Mouse (Mus musculus) forebrain, embryonic 15.5 days (tissue): ENCODE results near the gene Tmem132e. TPM values are rescaled to one million over a fixed set of nuclear protein-coding genes. Genes with fewer than 3 reads are reported as not detected.

Experiments used
- ATAC-seq: fragments of 200-750 bp; cut with Nextera tagmentation; replicated peaks from 2 replicates; pipeline ENCODE4 v1.8.0; 2017; ENCODE audit warnings: mild to moderate bottlenecking, moderate TSS enrichment, moderate library complexity
- H3K27ac ChIP-seq: fragments of 300-500 bp; sonication (generic); replicated peaks from 2 replicates; pipeline ENCODE4 v1.5.1; 2015; ENCODE audit warnings: mild to moderate bottlenecking, inconsistent platforms
- H3K27me3 ChIP-seq: fragments of 300-500 bp; sonication (generic); 2 replicates; pipeline ENCODE4 v1.6.1; 2015; ENCODE audit warnings: inconsistent platforms
- H3K36me3 ChIP-seq: fragments of 300-500 bp; sonication (generic); 2 replicates; pipeline ENCODE4 v1.6.1; 2015; ENCODE audit warnings: mild to moderate bottlenecking, inconsistent platforms
- H3K4me1 ChIP-seq: fragments of 300-500 bp; sonication (generic); 2 replicates; pipeline ENCODE4 v1.6.1; 2015; ENCODE audit warnings: inconsistent platforms
- H3K4me2 ChIP-seq: fragments of 300-500 bp; sonication (generic); replicated peaks from 2 replicates; pipeline ENCODE4 v1.6.1; 2015; ENCODE audit warnings: mild to moderate bottlenecking, inconsistent platforms
- H3K4me3 ChIP-seq: fragments of 300-500 bp; sonication (generic); 2 replicates; pipeline ENCODE4 v1.5.1; 2015; ENCODE audit warnings: mild to moderate bottlenecking, inconsistent platforms
- H3K9ac ChIP-seq: fragments of 300-500 bp; sonication (generic); replicated peaks from 2 replicates; pipeline ENCODE4 v1.6.1; 2015; ENCODE audit warnings: mild to moderate bottlenecking, inconsistent platforms
- H3K9me3 ChIP-seq: fragments of 300-500 bp; sonication (generic); 2 replicates; pipeline ENCODE4 v1.6.1; 2016; ENCODE audit warnings: inconsistent platforms
- WGBS: fragments of 180-500 bp; shearing (Covaris S2); methylation state at CpG from one replicate; pipeline ENCODE4 v1.1.7; 2015; ENCODE audit warnings: mixed read lengths; 5-methylcytosine and 5-hydroxymethylcytosine counted together
- polyA plus RNA-seq: library from polyadenylated mRNA; unstranded; fragments of >200 nt; fragmentation: Nextera tagmentation; extraction: Ambion mirVana; gene quantifications from 2 replicates; pipeline ENCODE4 v1.2.1, GENCODE M21; 2015

The Tmem132e gene
- polyA plus RNA-seq, 1 experiment from 2014 or later, result 1.0 TPM

DNA sequence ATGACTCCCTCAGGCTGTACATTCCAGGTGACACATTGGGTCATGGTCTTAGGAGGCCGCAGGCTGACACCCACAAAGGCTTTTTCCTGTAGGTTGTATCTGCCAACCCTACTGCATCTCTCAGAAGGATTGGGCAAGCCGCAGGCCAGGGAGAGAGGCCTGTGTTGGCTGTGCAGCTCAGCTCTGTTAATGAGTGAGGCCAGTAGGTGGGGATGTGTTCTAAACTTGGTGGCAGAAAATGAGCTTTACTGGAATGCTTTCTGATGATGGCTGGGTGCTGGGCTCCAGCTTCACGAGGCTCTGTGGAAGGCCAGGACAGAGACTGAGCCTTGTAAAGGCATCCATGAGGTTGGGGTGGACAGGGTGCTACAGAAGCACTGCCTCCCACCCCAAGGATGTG is 3.6 kb downstream of the Tmem132e start:
- Histone ChIP-seq H3K27ac (no peak overlapping the region), H3K27me3 (peaks cover 32% of the 10 kb centered on the region)
- WGBS, result 55% methylated on average over 3 of the region's 3 CpGs

DNA sequence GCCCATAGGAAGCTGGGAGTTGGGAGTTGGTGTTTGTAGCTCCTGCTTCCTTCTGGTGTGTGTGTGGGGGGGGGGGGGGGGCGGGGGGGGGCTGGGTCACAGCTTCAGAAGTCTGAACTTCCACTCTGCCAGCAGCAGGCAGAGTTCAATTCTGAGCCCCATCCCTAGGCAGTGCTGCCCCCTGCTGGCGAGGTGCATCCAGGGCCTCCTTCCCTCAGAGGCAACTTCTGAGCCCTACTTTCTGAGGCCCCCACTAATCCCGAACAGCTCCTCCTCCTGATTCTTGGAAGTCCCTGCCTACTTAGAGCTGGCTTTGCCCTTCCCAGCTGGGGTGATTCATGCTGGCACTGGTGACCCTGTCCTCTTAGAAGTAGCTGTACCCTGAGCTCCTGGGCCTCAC is 10.9 kb downstream of the Tmem132e start:
- Histone ChIP-seq H3K9me3 (no peaks in the 10 kb centered on the region), H3K4me2 (no peak overlapping the region), H3K9ac (no peak overlapping the region), H3K4me3 (no peak overlapping the region), H3K4me1 (no peaks in the 10 kb centered on the region), H3K36me3 (no peaks in the 10 kb centered on the region), H3K27me3 (no peaks in the 10 kb centered on the region), H3K27ac (no peak overlapping the region)
- ATAC-seq, result no peak
- WGBS, result 13% methylated on average over 3 of the region's 3 CpGs

More for the DNA sequence above, 3.6 kb downstream of the Tmem132e start:
- no peak overlapping the region for H3K9ac ChIP-seq
- no peak overlapping the region for H3K4me3 ChIP-seq
- H3K4me1 ChIP-seq, result peaks cover 29% of the 10 kb centered on the region
- no peak overlapping the region for H3K4me2 ChIP-seq
- no peaks in the 10 kb centered on the region for H3K9me3 ChIP-seq
- no peak for ATAC-seq
- no peaks in the 10 kb centered on the region for H3K36me3 ChIP-seq

DNA sequence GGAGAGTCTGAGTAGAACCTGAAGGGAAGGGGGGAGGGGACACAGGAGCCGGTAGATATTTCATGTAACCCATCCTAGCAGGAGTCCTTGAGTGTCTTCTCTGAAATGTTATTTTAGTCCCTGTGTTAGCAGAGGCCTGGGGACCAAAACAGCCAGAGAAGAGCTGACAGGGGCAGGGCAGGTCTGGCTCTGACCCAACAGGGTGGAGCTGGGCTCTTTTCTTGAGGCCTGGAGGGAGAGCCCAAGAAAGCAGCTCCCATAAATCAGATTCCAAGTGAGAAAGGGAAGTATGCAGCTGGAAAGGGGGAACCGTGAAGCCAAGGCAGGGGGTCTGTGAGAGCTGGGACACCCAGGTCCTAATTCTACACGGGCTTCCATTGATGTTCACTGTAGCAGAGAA is 16.9 kb downstream of the Tmem132e start:
- no peak overlapping the region for H3K4me3 ChIP-seq
- WGBS, result 43% methylated on average over 3 of the region's 3 CpGs
- H3K9ac ChIP-seq, result no peak overlapping the region
- no peak overlapping the region for H3K27ac ChIP-seq
- H3K36me3 ChIP-seq, result no peaks in the 10 kb centered on the region
- no peak overlapping the region for H3K4me2 ChIP-seq
- no peaks in the 10 kb centered on the region for H3K27me3 ChIP-seq
- no peak for ATAC-seq
- no peaks in the 10 kb centered on the region for H3K4me1 ChIP-seq
- no peaks in the 10 kb centered on the region for H3K9me3 ChIP-seq

DNA sequence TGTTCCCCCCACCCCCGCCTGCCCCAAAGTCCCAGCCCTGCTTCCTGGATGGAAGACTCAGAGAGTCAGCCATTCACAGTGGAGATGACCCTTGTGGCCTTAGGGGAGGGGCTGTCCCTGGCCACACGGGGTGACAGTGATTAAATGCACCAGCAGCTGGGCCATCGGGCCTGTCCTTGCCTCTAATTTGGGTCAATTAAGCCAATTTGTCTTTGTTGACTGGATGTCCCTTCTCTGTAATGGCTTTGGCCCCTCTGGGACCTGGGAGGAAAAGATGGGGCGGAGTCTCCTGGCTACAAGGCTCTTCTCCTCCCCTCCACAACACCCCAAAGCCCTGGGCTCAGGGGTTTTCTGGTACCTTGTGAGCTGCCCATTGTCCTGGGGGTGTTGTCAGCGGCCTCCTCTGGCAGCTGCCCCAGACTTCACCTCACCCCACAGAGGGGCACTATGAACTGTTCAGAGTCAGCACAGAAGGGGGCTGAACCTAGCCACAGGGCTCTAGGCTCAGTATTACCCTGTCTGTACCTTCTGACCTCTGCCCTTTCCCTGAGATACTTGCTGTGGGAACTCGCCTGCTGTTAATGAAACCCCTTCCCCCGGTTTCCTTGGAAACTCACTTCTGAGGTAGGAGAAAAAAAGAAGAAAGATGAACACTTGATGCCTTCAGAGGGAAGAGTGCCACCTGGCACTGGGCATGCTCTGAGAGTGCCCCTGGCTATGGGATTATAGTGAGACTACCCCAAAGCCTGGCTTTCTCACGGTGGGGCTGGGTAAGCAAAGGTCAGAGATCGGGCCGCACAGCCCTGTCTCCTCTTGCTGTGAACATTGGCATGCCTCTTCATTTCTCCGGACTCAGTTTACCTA is 17.9 kb downstream of the Tmem132e start:
- no peak overlapping the region for H3K27ac ChIP-seq
- H3K27me3 ChIP-seq, result no peaks in the 10 kb centered on the region
- ATAC-seq, result no peak
- H3K4me1 ChIP-seq, result no peaks in the 10 kb centered on the region
- no peak overlapping the region for H3K4me2 ChIP-seq
- H3K9ac ChIP-seq, result no peak overlapping the region
- 35% methylated on average over 11 of the region's 11 CpGs for WGBS
- no peaks in the 10 kb centered on the region for H3K36me3 ChIP-seq
- no peak overlapping the region for H3K4me3 ChIP-seq
- H3K9me3 ChIP-seq, result no peaks in the 10 kb centered on the region

DNA sequence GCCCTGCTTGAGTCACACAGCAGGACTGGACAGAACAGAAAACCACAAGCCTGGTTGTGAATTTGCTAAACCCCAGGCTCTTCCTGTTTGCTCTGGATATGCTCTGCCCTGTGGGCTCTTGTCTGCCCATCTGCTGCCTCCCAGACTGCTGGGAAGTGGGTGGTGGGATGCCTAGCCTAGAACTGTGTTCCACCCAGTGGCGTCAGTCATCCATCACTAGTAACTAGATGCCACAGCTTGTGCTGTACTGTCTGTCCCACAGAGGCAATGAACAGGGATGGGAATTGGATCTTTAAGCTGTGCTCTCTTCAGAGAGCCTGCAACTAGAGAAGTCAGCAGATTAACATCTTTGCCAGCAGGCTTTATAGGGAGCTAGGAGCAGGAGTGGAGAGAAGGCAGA is 23.8 kb downstream of the Tmem132e start:
- H3K36me3 ChIP-seq, result no peaks in the 10 kb centered on the region
- no peaks in the 10 kb centered on the region for H3K9me3 ChIP-seq
- no peak overlapping the region for H3K27ac ChIP-seq
- H3K9ac ChIP-seq, result no peak overlapping the region
- no peak overlapping the region for H3K4me2 ChIP-seq
- H3K4me1 ChIP-seq, result no peaks in the 10 kb centered on the region
- no peak for ATAC-seq
- no peak overlapping the region for H3K4me3 ChIP-seq
- no peaks in the 10 kb centered on the region for H3K27me3 ChIP-seq
- 90% methylated on average over 1 of the region's 1 CpGs for WGBS

DNA sequence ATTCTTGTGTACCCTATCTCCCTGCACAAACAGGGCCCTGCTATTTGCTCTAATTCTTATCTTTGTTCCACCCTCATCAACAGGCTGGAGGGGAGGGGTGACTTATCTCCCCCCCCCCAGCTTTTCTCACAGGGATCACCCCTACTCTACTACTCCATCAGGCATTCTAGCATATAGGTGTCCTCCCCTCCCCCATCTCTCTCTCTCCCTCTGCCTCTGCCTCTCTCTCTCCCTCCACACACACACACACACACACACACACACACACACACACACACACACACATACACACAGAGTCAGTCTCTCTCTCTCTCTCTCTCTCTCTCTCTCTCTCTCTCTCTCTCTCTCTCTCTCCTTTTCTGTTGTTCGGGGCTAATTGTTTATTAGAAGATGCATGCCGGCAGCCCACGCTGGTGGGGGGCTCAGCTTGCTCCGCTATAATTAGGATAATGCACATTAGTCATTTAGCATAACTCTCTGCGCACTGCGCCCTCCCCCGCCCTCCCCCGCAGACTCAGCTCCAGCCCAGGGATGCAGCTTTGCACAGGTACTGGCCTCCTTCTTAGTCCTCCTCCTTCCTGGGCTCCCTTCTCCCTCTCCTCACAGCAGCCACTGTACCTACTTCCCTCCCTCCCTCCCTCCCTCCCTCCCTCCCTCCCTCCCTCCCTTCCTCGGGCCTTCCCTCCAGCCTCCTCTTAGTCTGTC is 29.8 kb downstream of the Tmem132e start:
- Histone ChIP-seq H3K9ac (no peak overlapping the region), H3K4me3 (no peak overlapping the region), H3K27ac (no peak overlapping the region), H3K36me3 (no peaks in the 10 kb centered on the region), H3K4me2 (no peak overlapping the region), H3K9me3 (no peaks in the 10 kb centered on the region), H3K4me1 (peaks cover 4% of the 10 kb centered on the region), H3K27me3 (no peaks in the 10 kb centered on the region)
- ATAC-seq, result peak; percentile 70
- WGBS, result 13% methylated on average over 9 of the region's 9 CpGs

DNA sequence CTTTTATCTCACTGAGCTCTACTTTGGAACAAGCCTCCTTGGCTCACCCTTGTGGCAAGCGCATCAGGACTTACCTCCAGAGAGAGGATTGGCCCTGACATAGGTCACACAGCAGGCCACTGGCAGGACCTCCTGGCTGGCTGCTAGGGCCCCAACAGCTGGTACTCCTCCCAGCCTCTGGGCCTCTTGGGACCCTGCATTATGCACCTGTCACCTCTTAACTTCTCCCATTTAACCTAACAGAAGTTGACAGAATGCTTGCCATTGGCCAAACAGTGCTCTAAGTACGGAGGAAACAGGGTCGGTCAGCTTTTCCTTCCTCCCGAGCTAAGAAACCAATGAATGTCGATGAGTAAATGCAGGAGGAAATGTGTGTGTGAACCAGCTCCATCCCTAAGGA is 33.2 kb downstream of the Tmem132e start:
- no peaks in the 10 kb centered on the region for H3K36me3 ChIP-seq
- no peak overlapping the region for H3K4me3 ChIP-seq
- no peaks in the 10 kb centered on the region for H3K9me3 ChIP-seq
- 77% methylated on average over 5 of the region's 5 CpGs for WGBS
- H3K4me1 ChIP-seq, result peaks cover 4% of the 10 kb centered on the region
- H3K27me3 ChIP-seq, result no peaks in the 10 kb centered on the region
- no peak overlapping the region for H3K27ac ChIP-seq
- no peak overlapping the region for H3K4me2 ChIP-seq
- ATAC-seq, result no peak
- no peak overlapping the region for H3K9ac ChIP-seq

DNA sequence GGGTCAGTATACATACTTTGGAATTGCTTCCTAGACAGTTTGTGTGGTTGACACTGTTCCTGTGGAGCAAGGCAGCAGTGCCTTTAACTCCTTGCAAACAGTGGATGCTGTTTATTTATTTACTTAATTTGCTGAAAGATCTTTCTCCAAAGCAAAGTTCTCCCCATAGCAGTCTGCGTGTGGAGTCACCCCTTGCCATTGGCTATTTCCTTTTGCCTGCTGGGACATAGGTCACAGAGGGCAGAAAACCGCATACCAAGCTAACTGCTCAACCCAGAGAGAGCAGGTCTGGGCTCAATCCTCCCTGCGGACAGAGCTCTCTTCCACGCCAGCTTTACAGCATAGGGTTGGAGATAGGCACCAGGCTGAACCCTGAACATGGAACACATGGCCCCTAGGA is 34.8 kb downstream of the Tmem132e start:
- no peak for ATAC-seq
- H3K4me2 ChIP-seq, result no peak overlapping the region
- 48% methylated on average over 4 of the region's 4 CpGs for WGBS
- no peak overlapping the region for H3K9ac ChIP-seq
- H3K27me3 ChIP-seq, result no peaks in the 10 kb centered on the region
- no peaks in the 10 kb centered on the region for H3K36me3 ChIP-seq
- H3K9me3 ChIP-seq, result no peaks in the 10 kb centered on the region
- no peak overlapping the region for H3K27ac ChIP-seq
- no peak overlapping the region for H3K4me3 ChIP-seq
- no peaks in the 10 kb centered on the region for H3K4me1 ChIP-seq

DNA sequence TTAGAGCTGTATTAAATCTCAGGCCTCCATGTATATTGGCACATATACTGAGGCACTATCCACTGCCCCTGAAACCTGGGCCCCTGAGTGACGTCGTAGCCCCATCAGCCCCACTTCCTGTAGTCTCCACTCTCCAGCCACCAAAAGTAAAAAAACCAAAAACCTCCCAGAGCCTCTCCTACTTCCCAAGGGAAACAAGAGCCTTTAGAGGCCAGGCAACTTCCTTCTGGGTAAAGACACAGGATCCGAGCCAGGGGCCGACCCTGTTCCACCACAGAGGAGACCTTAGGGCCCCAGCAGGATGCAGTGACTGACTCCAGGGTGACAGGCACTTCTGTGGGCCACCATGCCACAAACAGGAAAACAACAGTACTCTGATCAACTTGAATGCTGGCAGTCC is 40.1 kb downstream of the Tmem132e start:
- no peak overlapping the region for H3K4me2 ChIP-seq
- peaks cover 13% of the 10 kb centered on the region; the same call in 1 of the 2 replicates for H3K27me3 ChIP-seq
- no peaks in the 10 kb centered on the region for H3K36me3 ChIP-seq
- H3K4me1 ChIP-seq, result no peaks in the 10 kb centered on the region
- no peak overlapping the region for H3K4me3 ChIP-seq
- WGBS, result 90% methylated on average over 4 of the region's 4 CpGs
- no peak for ATAC-seq
- H3K27ac ChIP-seq, result no peak overlapping the region
- no peak overlapping the region for H3K9ac ChIP-seq
- no peaks in the 10 kb centered on the region for H3K9me3 ChIP-seq

DNA sequence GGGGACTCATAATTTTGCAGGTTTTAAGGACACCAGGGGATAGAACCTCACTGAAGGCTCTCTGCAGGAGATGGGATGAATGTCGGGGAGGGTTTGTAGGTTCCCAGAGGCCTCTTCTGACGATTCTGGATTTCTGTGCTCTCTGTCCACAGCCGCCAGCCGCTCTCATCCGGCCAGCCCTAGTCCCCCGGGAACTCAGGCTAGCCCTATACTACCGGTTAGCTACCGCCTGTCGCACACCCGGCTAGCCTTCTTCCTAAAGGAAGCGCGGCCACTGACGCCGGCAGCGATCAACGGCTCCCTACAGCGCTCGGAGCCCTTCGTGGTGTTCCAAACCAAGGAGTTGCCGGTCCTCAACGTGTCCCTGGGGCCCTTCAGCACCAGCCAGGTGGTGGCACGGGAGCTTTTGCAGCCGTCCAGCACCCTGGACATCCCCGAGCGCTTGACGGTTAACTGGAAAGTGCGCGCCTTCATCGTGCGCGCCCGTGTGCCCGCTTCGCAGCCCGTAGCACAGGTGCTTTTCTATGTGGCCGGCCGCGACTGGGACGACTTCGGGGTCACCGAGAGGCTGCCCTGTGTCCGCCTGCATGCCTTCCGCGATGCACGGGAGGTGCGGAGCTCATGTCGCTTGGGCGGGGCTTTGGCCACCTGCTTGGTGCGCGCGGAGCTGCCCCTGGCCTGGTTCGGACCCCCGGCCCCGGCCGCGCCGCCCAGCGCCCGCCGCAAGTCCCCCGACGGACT is 45.6 kb downstream of the Tmem132e start:
- ATAC-seq, result peak; percentile 2; the same call in 1 of the 2 replicates
- H3K27me3 ChIP-seq, result peaks cover 44% of the 10 kb centered on the region

DNA sequence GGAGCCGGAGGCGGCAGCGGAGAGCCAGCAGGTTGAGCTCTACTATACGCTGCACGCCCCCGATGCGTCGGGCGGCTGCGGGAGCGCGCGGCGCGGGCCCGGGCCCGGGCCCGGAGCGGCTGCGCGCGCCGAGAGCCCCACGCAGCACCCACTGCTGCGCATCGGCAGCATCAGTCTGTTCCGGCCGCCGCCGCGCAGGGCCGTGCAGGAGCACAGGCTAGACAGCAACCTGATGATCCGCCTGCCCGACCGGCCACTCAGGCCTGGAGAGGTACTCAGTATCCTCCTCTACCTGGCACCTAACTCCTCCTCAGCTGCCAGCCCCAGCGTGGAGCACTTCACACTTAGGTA is 46.1 kb downstream of the Tmem132e start:
- H3K4me3 ChIP-seq, result peak overlapping the region; percentile 54
- H3K9me3 ChIP-seq, result no peaks in the 10 kb centered on the region
- H3K36me3 ChIP-seq, result no peaks in the 10 kb centered on the region
- WGBS, result 2% methylated on average over 33 of the region's 36 CpGs
- peaks cover 9% of the 10 kb centered on the region for H3K4me1 ChIP-seq
- H3K9ac ChIP-seq, result peak overlapping the region; percentile 43; the same call in 1 of the 2 replicates
- ATAC-seq, result peak; percentile 58; the same call in 1 of the 2 replicates
- no peak overlapping the region for H3K27ac ChIP-seq
- H3K4me2 ChIP-seq, result peak overlapping the region; percentile 84
- peaks cover 44% of the 10 kb centered on the region for H3K27me3 ChIP-seq

More for the DNA sequence above, 45.6 kb downstream of the Tmem132e start:
- Histone ChIP-seq H3K9ac (peak overlapping the region; percentile 43; the same call in 1 of the 2 replicates), H3K9me3 (no peaks in the 10 kb centered on the region), H3K4me2 (peak overlapping the region; percentile 84), H3K4me1 (peaks cover 9% of the 10 kb centered on the region), H3K36me3 (no peaks in the 10 kb centered on the region), H3K4me3 (peak overlapping the region; percentile 54), H3K27ac (no peak overlapping the region)
- 2% methylated on average over 62 of the region's 62 CpGs for WGBS

DNA sequence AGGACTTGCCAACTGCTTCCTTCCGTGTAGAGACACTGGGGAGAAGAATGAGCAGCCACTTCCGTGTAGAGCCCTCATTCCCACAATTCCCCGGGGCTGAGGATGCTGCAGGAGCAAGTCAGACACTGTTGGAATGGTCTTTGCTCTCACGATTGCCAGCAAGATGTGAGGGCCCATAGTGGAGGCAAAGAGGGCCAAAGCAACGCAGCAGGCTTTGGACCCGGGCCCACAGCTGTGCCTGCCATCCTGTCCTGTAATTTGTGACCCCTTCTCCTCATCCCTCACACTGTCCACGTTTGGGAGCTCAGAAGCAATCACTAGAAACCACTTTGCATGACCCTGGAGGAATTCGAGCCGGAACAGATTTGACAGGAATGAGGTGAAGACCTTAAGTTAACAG is 59.8 kb downstream of the Tmem132e start:
- no peak for ATAC-seq
- no peaks in the 10 kb centered on the region for H3K36me3 ChIP-seq
- no peaks in the 10 kb centered on the region for H3K27me3 ChIP-seq
- no peaks in the 10 kb centered on the region for H3K9me3 ChIP-seq
- H3K4me3 ChIP-seq, result no peak overlapping the region
- WGBS, result 74% methylated on average over 9 of the region's 9 CpGs
- H3K27ac ChIP-seq, result no peak overlapping the region
- H3K9ac ChIP-seq, result no peak overlapping the region
- H3K4me2 ChIP-seq, result no peak overlapping the region
- peaks cover 16% of the 10 kb centered on the region for H3K4me1 ChIP-seq
